Mouse (Mus musculus): Measurements from ENCODE around the gene Pcbp3. TPM values are rescaled to one million over a fixed set of nuclear protein-coding genes. Genes with fewer than 3 reads are reported as not detected.

Gene Pcbp3
- polyA plus RNA-seq, 1 experiment = 4.5 TPM

DNA sequence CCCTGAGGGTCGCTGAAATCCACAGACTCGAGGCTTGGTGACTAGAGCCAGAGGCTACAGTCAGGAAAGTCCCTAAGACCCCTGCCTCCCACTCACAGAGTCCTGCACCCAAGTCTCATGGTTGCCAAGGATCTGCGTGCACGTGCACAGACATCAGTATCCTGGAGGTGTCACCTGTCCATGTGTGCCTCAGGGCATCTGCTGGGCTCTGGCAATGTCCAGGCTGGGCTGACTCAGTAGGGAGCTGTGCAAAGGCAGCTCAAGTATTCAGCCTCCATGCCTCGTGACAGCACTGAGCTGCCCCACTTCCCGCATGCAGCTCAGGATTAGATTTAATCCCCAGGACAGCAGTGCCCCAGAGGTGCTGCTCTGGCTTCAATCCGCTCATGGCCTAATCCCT is 145.3 kb downstream of the Pcbp3 start:
- Histone ChIP-seq H3K27ac (ENCODE audit: insufficient read depth, low read depth, low read length) (no peak overlapping the region), H3K4me1 (ENCODE audit: control insufficient read depth, insufficient read depth, insufficient read length, low read length) (no peaks in the 10 kb centered on the region), H3K4me3 (ENCODE audit: low read depth, low read length) (no peak overlapping the region), H3K36me3 (ENCODE audit: control insufficient read depth, insufficient read depth, low read length) (no peaks in the 10 kb centered on the region), H3K27me3 (ENCODE audit: control insufficient read depth, insufficient read depth, low read length) (no peaks in the 10 kb centered on the region)
- no peak for TF ChIP-seq POLR2A (IDR thresholded peaks at IDR 0.05; ENCODE audit: low read depth, low read length)
- TF ChIP-seq CTCF (IDR thresholded peaks at IDR 0.05; ENCODE audit: extremely low read depth, insufficient read length, insufficient replicate concordance, low read depth, low read length) = no peak
- 68% methylated on average over 7 of the region's 7 CpGs for WGBS

GRCm38 (mm10) chr10:76815481-76815880 is 146.2 kb downstream of the Pcbp3 start:
- no peaks in the 10 kb centered on the region for H3K36me3 ChIP-seq (ENCODE audit: control insufficient read depth, insufficient read depth, low read length)
- no peaks in the 10 kb centered on the region for H3K4me1 ChIP-seq (ENCODE audit: control insufficient read depth, insufficient read depth, insufficient read length, low read length)
- no peak overlapping the region for H3K4me3 ChIP-seq (ENCODE audit: low read depth, low read length)
- no peaks in the 10 kb centered on the region for H3K27me3 ChIP-seq (ENCODE audit: control insufficient read depth, insufficient read depth, low read length)
- TF ChIP-seq CTCF (IDR thresholded peaks at IDR 0.05; ENCODE audit: extremely low read depth, insufficient read length, insufficient replicate concordance, low read depth, low read length) (no peak), POLR2A (IDR thresholded peaks at IDR 0.05; ENCODE audit: low read depth, low read length) (no peak)
- 60% methylated on average over 4 of the region's 4 CpGs for WGBS
- H3K27ac ChIP-seq (ENCODE audit: insufficient read depth, low read depth, low read length) = no peak overlapping the region

DNA sequence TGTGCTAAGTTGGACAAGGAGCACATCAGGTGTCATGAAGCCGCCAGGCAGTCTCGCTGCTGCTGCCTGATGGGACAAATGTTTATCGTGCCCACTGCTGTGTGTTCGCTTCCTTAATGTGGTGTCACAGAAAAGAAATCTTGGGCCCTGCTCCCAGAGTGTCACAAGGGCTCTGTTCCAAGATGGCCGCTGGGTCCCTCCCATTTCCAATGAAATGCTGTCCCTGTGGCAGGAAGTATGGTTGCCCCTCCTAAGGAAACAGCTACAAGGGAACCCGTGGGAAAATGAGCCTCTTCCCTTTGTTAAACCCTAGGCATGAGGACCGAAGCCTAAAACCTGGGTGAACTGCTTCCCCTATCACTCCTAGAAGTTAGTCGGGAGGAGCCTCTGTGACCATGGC is 146.9 kb downstream of the Pcbp3 start:
- Histone ChIP-seq H3K27me3 (ENCODE audit: control insufficient read depth, insufficient read depth, low read length) (no peaks in the 10 kb centered on the region), H3K27ac (ENCODE audit: insufficient read depth, low read depth, low read length) (no peak overlapping the region), H3K4me1 (ENCODE audit: control insufficient read depth, insufficient read depth, insufficient read length, low read length) (no peaks in the 10 kb centered on the region), H3K4me3 (ENCODE audit: low read depth, low read length) (no peak overlapping the region), H3K36me3 (ENCODE audit: control insufficient read depth, insufficient read depth, low read length) (no peaks in the 10 kb centered on the region)
- no peak for TF ChIP-seq POLR2A (IDR thresholded peaks at IDR 0.05; ENCODE audit: low read depth, low read length)
- no peak for TF ChIP-seq CTCF (IDR thresholded peaks at IDR 0.05; ENCODE audit: extremely low read depth, insufficient read length, insufficient replicate concordance, low read depth, low read length)
- 81% methylated on average over 8 of the region's 8 CpGs for WGBS

- no peak for TF ChIP-seq CTCF (IDR thresholded peaks at IDR 0.05; ENCODE audit: extremely low read depth, insufficient read length, insufficient replicate concordance, low read depth, low read length)
- TF ChIP-seq POLR2A (IDR thresholded peaks at IDR 0.05; ENCODE audit: low read depth, low read length) = no peak
- no peak overlapping the region for H3K4me3 ChIP-seq (ENCODE audit: low read depth, low read length)
- no peaks in the 10 kb centered on the region for H3K36me3 ChIP-seq (ENCODE audit: control insufficient read depth, insufficient read depth, low read length)
- no peaks in the 10 kb centered on the region for H3K4me1 ChIP-seq (ENCODE audit: control insufficient read depth, insufficient read depth, insufficient read length, low read length)
- WGBS = 73% methylated on average over 7 of the region's 7 CpGs
- H3K27ac ChIP-seq (ENCODE audit: insufficient read depth, low read depth, low read length) = no peak overlapping the region
- no peaks in the 10 kb centered on the region for H3K27me3 ChIP-seq (ENCODE audit: control insufficient read depth, insufficient read depth, low read length)
Measured at GRCm38 (mm10) chr10:76809916-76810660, 151.6 kb downstream of the Pcbp3 start.

- no peaks in the 10 kb centered on the region for H3K36me3 ChIP-seq (ENCODE audit: control insufficient read depth, insufficient read depth, low read length)
- WGBS = 82% methylated on average over 11 of the region's 11 CpGs
- no peaks in the 10 kb centered on the region for H3K27me3 ChIP-seq (ENCODE audit: control insufficient read depth, insufficient read depth, low read length)
- no peak overlapping the region for H3K27ac ChIP-seq (ENCODE audit: insufficient read depth, low read depth, low read length)
- H3K4me1 ChIP-seq (ENCODE audit: control insufficient read depth, insufficient read depth, insufficient read length, low read length) = no peaks in the 10 kb centered on the region
- no peak overlapping the region for H3K4me3 ChIP-seq (ENCODE audit: low read depth, low read length)
- no peak for TF ChIP-seq POLR2A (IDR thresholded peaks at IDR 0.05; ENCODE audit: low read depth, low read length)
- no peak for TF ChIP-seq CTCF (IDR thresholded peaks at IDR 0.05; ENCODE audit: extremely low read depth, insufficient read length, insufficient replicate concordance, low read depth, low read length)
Measured at GRCm38 (mm10) chr10:76809439-76809838, 152.2 kb downstream of the Pcbp3 start.

- 82% methylated on average over 10 of the region's 10 CpGs for WGBS
- no peak for TF ChIP-seq CTCF (IDR thresholded peaks at IDR 0.05; ENCODE audit: extremely low read depth, insufficient read length, insufficient replicate concordance, low read depth, low read length)
- Histone ChIP-seq H3K4me3 (ENCODE audit: low read depth, low read length) (no peak overlapping the region), H3K4me1 (ENCODE audit: control insufficient read depth, insufficient read depth, insufficient read length, low read length) (no peaks in the 10 kb centered on the region), H3K27me3 (ENCODE audit: control insufficient read depth, insufficient read depth, low read length) (no peaks in the 10 kb centered on the region), H3K27ac (ENCODE audit: insufficient read depth, low read depth, low read length) (no peak overlapping the region), H3K36me3 (ENCODE audit: control insufficient read depth, insufficient read depth, low read length) (no peaks in the 10 kb centered on the region)
Measured at GRCm38 (mm10) chr10:76808446-76809400, 153.0 kb downstream of the Pcbp3 start.

DNA sequence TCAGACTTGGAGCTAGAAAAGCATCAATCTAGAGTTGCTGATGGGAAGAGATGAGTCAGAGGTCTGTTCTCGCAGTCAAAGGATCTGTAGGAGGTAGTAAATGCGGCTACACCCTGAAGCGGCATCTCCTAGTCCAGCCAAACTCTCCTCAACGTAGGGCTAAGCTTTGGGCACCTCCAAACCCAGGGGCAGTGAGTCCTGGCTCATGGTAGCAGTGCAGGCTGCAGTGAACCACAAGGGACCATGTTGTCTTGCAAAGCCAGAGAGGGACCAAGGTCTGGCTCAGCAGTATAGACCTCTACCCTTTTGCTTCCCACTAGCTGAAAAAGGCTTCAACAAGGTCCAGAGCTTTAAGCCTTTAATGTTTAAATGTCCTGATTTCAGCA is 159.2 kb downstream of the Pcbp3 start:
- TF ChIP-seq POLR2A (IDR thresholded peaks at IDR 0.05; ENCODE audit: low read depth, low read length) = no peak
- no peak for TF ChIP-seq CTCF (IDR thresholded peaks at IDR 0.05; ENCODE audit: extremely low read depth, insufficient read length, insufficient replicate concordance, low read depth, low read length)
- Histone ChIP-seq H3K27ac (ENCODE audit: insufficient read depth, low read depth, low read length) (no peak overlapping the region), H3K4me3 (ENCODE audit: low read depth, low read length) (no peak overlapping the region), H3K4me1 (ENCODE audit: control insufficient read depth, insufficient read depth, insufficient read length, low read length) (no peaks in the 10 kb centered on the region; the same call in 1 of the 2 replicates), H3K36me3 (ENCODE audit: control insufficient read depth, insufficient read depth, low read length) (no peaks in the 10 kb centered on the region), H3K27me3 (ENCODE audit: control insufficient read depth, insufficient read depth, low read length) (no peaks in the 10 kb centered on the region)
- 72% methylated on average over 4 of the region's 4 CpGs for WGBS
